Mouse (Mus musculus) megakaryocyte, embryonic 14.5 days (primary cell): ENCODE measurements around the gene Ammecr1.

ENCODE experiments used
- FLI1 ChIP-seq: IDR thresholded peaks from 2 replicates; pipeline ENCODE4 v1.6.1; 2012; ENCODE audit warnings: low read length, inconsistent platforms, mixed read lengths
- GATA1 ChIP-seq: IDR thresholded peaks from 3 replicates; pipeline ENCODE4 v1.6.1; 2012; ENCODE audit warnings: mixed read lengths, low read length, inconsistent platforms, borderline replicate concordance

DNA sequence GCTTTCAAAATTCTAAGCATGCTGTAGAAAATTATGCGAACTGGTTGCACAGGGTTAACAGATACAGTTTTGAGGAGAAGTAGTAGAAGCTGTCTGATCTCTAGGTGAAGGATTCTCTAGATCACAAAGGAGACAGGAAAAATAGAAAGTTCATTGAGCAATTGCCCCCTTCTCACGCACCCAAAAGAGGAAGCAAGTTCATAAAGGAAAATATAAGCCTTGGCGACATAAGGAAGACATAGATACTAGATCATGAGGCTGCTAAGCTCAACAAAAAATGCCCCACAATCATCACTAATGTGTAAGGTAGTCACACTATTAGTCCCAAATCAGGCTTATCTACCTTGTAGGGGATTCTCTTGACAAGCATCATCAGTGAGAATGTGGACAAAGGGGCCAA is 17.6 kb upstream of the Ammecr1 start:
- no peak for TF ChIP-seq GATA1
- TF ChIP-seq FLI1: no peak
